Mouse (Mus musculus): ENCODE results near the gene Vat1l. TPM values are rescaled to one million over a fixed set of nuclear protein-coding genes. Genes with fewer than 3 reads are reported as not detected.

Gene Vat1l
- polyA plus RNA-seq, 1 experiment, result 33.0 TPM

- Histone ChIP-seq H3K27ac (ENCODE audit: insufficient read depth, low read length) (no peak overlapping the region), H3K4me1 (ENCODE audit: control insufficient read depth, insufficient read depth, low read length) (peaks cover 1% of the 10 kb centered on the region; the same call in 1 of the 2 replicates), H3K4me3 (ENCODE audit: insufficient read depth, low read length) (no peak overlapping the region)
- TF ChIP-seq POLR2A (IDR thresholded peaks at IDR 0.05; ENCODE audit: extremely low read depth, insufficient read depth, low read length), result no peak
- no peak for TF ChIP-seq CTCF (IDR thresholded peaks at IDR 0.05; ENCODE audit: extremely low read depth, insufficient read depth, low read length)
These were observed 89.7 kb downstream of the Vat1l start for GRCm38 (mm10) chr8:114294889-114295748.

GRCm38 (mm10) chr8:114295749-114296067, 90.3 kb downstream of the Vat1l start:
- H3K27ac ChIP-seq (ENCODE audit: insufficient read depth, low read length), result no peak overlapping the region
- TF ChIP-seq CTCF (IDR thresholded peaks at IDR 0.05; ENCODE audit: extremely low read depth, insufficient read depth, low read length), result no peak
- no peak for TF ChIP-seq POLR2A (IDR thresholded peaks at IDR 0.05; ENCODE audit: extremely low read depth, insufficient read depth, low read length)
- peaks cover 1% of the 10 kb centered on the region; the same call in 1 of the 2 replicates for H3K4me1 ChIP-seq (ENCODE audit: control insufficient read depth, insufficient read depth, low read length)
- H3K4me3 ChIP-seq (ENCODE audit: insufficient read depth, low read length), result no peak overlapping the region

- no peak overlapping the region for H3K27ac ChIP-seq (ENCODE audit: insufficient read depth, low read length)
- H3K4me1 ChIP-seq (ENCODE audit: control insufficient read depth, insufficient read depth, low read length), result peaks cover 1% of the 10 kb centered on the region; the same call in 1 of the 2 replicates
- H3K4me3 ChIP-seq (ENCODE audit: insufficient read depth, low read length), result no peak overlapping the region
- TF ChIP-seq CTCF (IDR thresholded peaks at IDR 0.05; ENCODE audit: extremely low read depth, insufficient read depth, low read length) (no peak), POLR2A (IDR thresholded peaks at IDR 0.05; ENCODE audit: extremely low read depth, insufficient read depth, low read length) (no peak)
These were observed 92.8 kb downstream of the Vat1l start for GRCm38 (mm10) chr8:114298253-114298652.

GRCm38 (mm10) chr8:114300072-114300471, 94.7 kb downstream of the Vat1l start:
- Histone ChIP-seq H3K4me3 (ENCODE audit: insufficient read depth, low read length) (no peak overlapping the region), H3K4me1 (ENCODE audit: control insufficient read depth, insufficient read depth, low read length) (peaks cover 1% of the 10 kb centered on the region; the same call in 1 of the 2 replicates), H3K27ac (ENCODE audit: insufficient read depth, low read length) (no peak overlapping the region)
- TF ChIP-seq POLR2A (IDR thresholded peaks at IDR 0.05; ENCODE audit: extremely low read depth, insufficient read depth, low read length) (no peak), CTCF (IDR thresholded peaks at IDR 0.05; ENCODE audit: extremely low read depth, insufficient read depth, low read length) (no peak)

- no peak overlapping the region for H3K4me3 ChIP-seq (ENCODE audit: insufficient read depth, low read length)
- TF ChIP-seq POLR2A (IDR thresholded peaks at IDR 0.05; ENCODE audit: extremely low read depth, insufficient read depth, low read length) (no peak), CTCF (IDR thresholded peaks at IDR 0.05; ENCODE audit: extremely low read depth, insufficient read depth, low read length) (no peak)
- H3K27ac ChIP-seq (ENCODE audit: insufficient read depth, low read length), result no peak overlapping the region
- H3K4me1 ChIP-seq (ENCODE audit: control insufficient read depth, insufficient read depth, low read length), result no peaks in the 10 kb centered on the region
These were observed 100.9 kb downstream of the Vat1l start for GRCm38 (mm10) chr8:114306296-114306695.

DNA sequence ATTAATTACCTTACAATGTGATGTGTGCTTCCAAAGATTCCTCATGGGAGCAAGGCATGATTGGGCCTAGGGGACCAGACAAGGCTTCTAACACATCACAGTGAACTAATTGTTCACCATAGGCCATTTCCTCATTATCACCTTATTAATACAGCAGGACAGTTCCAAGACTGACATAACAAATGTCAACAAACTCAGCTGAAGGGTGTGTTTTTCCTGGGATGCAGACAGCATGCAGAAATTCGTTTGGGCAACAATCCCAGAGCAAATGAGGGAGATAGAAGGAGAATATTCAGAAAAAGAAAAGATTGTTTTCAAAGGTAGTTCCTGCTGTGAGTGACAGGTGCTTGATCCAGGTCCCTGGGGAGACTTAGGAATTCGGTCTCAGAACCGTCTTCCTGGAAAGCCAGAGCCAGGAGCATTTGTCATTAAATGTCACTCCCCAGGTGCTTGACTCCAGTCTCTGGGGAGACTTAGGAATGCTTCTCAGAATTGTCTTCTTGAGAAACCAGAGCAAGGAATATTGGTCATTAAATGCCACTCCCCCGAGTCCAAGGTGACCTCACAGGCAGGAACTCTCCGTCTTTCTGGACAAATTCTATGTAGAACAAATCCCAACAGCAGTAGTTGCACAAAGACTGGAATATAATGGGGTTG, 109.4 kb downstream of the Vat1l start:
- Histone ChIP-seq H3K4me3 (ENCODE audit: insufficient read depth, low read length) (no peak overlapping the region), H3K4me1 (ENCODE audit: control insufficient read depth, insufficient read depth, low read length) (no peaks in the 10 kb centered on the region), H3K27ac (ENCODE audit: insufficient read depth, low read length) (no peak overlapping the region)
- no peak for TF ChIP-seq POLR2A (IDR thresholded peaks at IDR 0.05; ENCODE audit: extremely low read depth, insufficient read depth, low read length)
- no peak for TF ChIP-seq CTCF (IDR thresholded peaks at IDR 0.05; ENCODE audit: extremely low read depth, insufficient read depth, low read length)

DNA sequence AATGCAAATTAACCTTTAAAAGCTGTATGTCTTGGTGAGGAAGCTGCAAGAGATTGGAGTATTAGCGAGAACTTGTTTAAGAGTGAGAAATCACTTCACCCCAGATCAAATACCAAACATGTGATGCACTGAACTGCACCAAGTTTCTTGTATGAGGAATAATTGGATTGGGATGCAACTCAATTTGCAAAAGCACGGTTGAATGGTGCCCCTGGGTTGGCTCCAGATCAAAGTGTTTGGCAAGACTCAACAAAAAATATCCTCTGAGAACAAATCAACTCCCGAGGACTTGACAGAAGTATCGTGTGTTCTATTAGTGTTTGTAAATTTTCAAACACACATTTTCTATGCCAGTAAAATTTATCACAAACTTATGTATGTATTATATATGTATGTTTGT, 112.7 kb downstream of the Vat1l start:
- no peak overlapping the region for H3K4me3 ChIP-seq (ENCODE audit: insufficient read depth, low read length)
- TF ChIP-seq POLR2A (IDR thresholded peaks at IDR 0.05; ENCODE audit: extremely low read depth, insufficient read depth, low read length), result no peak
- TF ChIP-seq CTCF (IDR thresholded peaks at IDR 0.05; ENCODE audit: extremely low read depth, insufficient read depth, low read length), result no peak
- no peak overlapping the region for H3K27ac ChIP-seq (ENCODE audit: insufficient read depth, low read length)
- H3K4me1 ChIP-seq (ENCODE audit: control insufficient read depth, insufficient read depth, low read length), result no peaks in the 10 kb centered on the region

DNA sequence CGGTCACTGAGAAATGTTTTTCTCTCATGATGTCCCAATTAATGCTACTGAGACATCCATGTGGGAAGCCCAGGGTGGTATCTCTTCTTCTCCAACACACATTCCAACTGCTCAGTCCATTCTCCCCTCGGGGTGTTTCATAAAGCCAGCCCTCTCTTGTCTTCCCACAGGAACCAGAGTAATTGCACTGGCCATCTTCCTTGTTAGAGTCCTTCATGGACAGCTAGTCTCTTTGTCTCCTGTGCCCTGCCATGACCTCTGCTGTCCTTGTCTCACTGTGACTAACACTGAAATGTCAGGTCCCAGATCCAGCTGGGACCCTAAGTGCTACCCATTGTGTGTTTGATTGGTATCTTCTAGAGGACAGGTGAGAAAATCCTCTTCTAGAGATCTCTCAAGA, 116.7 kb downstream of the Vat1l start:
- Histone ChIP-seq H3K4me1 (ENCODE audit: control insufficient read depth, insufficient read depth, low read length) (no peaks in the 10 kb centered on the region), H3K4me3 (ENCODE audit: insufficient read depth, low read length) (no peak overlapping the region), H3K27ac (ENCODE audit: insufficient read depth, low read length) (no peak overlapping the region)
- TF ChIP-seq POLR2A (IDR thresholded peaks at IDR 0.05; ENCODE audit: extremely low read depth, insufficient read depth, low read length) (no peak), CTCF (IDR thresholded peaks at IDR 0.05; ENCODE audit: extremely low read depth, insufficient read depth, low read length) (no peak)

- no peak overlapping the region for H3K27ac ChIP-seq (ENCODE audit: insufficient read depth, low read length)
- H3K4me1 ChIP-seq (ENCODE audit: control insufficient read depth, insufficient read depth, low read length), result no peaks in the 10 kb centered on the region; the same call in 1 of the 2 replicates
- no peak for TF ChIP-seq CTCF (IDR thresholded peaks at IDR 0.05; ENCODE audit: extremely low read depth, insufficient read depth, low read length)
- TF ChIP-seq POLR2A (IDR thresholded peaks at IDR 0.05; ENCODE audit: extremely low read depth, insufficient read depth, low read length), result no peak
- H3K4me3 ChIP-seq (ENCODE audit: insufficient read depth, low read length), result no peak overlapping the region
These were observed 126.5 kb downstream of the Vat1l start for GRCm38 (mm10) chr8:114331928-114332327.

GRCm38 (mm10) chr8:114332949-114333348, 127.5 kb downstream of the Vat1l start:
- Histone ChIP-seq H3K4me1 (ENCODE audit: control insufficient read depth, insufficient read depth, low read length) (no peaks in the 10 kb centered on the region; the same call in 1 of the 2 replicates), H3K4me3 (ENCODE audit: insufficient read depth, low read length) (no peak overlapping the region), H3K27ac (ENCODE audit: insufficient read depth, low read length) (no peak overlapping the region)
- no peak for TF ChIP-seq POLR2A (IDR thresholded peaks at IDR 0.05; ENCODE audit: extremely low read depth, insufficient read depth, low read length)
- TF ChIP-seq CTCF (IDR thresholded peaks at IDR 0.05; ENCODE audit: extremely low read depth, insufficient read depth, low read length), result no peak
